Mouse (Mus musculus): ENCODE results near the gene Olfr1225. TPM values are rescaled to one million over a fixed set of nuclear protein-coding genes. Genes with fewer than 3 reads are reported as not detected.

Gene Olfr1225
- polyA plus RNA-seq (2017; shearing (Covaris generic)), result not detected

DNA sequence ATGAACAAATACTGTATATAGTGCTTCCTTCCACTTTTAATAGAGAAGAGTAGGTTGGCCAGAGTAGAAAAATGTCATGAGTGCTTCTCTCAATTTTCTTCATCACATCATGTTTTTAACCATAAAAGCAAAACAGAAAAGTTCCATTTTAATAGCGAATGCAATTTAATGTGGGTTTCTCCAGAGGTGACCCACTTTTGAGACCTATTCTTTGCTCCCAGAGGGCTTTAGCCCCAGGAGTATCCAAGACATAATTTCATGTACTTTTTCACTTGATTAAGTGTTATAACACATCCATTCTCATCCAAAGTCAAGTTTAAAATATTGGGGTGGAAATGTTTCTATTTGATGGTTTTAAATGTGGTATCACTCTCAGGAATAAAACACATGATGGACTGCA, at the start of gene Olfr1225:
TSS of gene Olfr1225 (minus strand) at position 101 of the 400 bp plus-strand sequence.

DNA sequence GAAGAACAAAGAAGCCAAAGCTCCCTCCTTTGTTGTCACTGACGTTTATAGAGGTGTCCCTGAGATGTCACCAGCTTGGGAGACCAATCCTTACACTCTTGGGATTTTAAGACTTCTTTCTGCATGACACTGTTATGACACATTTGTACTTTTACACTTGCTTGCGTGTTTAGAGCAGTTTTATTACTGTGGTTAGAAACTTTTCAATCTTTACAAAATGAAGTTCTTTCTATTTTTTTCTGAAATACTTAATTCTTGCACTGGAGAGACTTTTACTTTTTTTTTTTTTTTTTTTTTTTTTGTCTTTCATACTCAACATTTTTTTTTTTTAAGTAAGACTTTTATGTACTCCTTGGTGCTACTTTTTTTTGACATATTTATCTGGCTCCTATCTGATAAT, 25.5 kb upstream of the Olfr1225 start, which contains the start of gene Olfr1226:
TSS of gene Olfr1226 (minus strand) at position 101 of the 400 bp plus-strand sequence.

DNA sequence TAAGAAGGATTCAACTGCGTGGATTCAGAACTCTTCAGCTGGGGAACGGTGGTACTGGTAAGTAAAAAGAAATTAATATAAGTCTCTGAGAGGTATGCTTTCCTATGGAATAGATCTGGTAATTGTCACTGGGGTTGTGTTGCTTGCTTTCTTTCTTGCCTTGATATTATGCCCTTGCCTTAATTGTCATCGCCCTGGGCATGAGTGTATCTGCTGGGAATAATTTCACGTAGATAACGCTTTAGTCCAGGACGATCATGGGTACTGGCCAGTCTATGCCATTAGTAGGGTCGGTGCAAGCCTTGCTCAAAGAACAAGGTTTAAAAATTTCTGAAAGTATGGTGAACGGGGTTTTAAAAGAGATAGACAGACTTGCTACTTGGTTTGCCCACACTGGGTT, 10.5 kb downstream of the Olfr1225 start, which contains the start of gene Olfr1224-ps1:
TSS of gene Olfr1224-ps1 (minus strand) at position 101 of the 400 bp plus-strand sequence.

DNA sequence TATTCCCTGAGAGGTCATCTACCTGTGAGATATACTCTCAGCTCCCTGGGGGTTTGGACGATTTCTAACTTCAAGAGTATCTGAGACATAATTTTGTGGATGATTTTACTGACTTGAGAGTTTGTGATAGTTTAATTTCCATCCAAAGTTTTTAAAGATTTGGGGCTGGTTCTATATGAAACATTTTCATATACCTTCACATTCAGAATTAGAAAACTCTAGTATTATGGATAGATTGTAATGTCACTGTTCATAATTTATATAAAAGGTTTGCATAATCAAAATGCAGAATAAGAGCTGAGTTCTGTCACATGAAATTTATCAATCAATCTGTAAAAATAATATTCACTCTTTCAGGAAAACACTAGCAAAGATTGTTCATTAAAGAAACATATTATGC, 23.0 kb downstream of the Olfr1225 start, which contains the start of gene Olfr1223:
TSS of gene Olfr1223 (minus strand) at position 101 of the 400 bp plus-strand sequence.

DNA sequence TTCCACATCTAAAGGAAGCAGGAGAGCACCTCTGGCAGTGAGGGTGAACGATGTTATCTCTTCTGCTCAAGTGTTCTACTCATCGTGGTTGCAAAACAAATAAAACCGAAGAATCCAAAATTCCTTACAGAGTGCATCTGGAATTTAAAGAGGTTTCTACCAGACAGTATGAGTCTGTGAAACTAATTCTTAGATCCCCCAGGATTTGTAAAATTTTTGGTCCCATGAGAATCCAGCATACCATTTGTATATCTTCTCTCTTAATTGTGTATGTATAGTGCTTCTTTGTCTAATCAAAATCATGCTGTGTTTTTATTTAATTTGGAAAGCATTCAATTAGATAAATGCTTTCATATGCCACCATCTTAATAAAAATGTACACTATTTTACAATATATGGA, 41.5 kb downstream of the Olfr1225 start, which contains the start of gene Olfr1222:
TSS of gene Olfr1222 (minus strand) at position 101 of the 400 bp plus-strand sequence.

Other genes with a start within 250 kb of the Olfr1225 start
- not detected for gene Olfr1211, start 236.6 kb downstream of the Olfr1225 start, polyA plus RNA-seq (2017; shearing (Covaris generic))
- not detected for gene Olfr1212, start 220.7 kb downstream of the Olfr1225 start, polyA plus RNA-seq (2017; shearing (Covaris generic))
- not detected for gene Gm13762, start 194.4 kb downstream of the Olfr1225 start, polyA plus RNA-seq (2017; shearing (Covaris generic))
- not detected for gene Olfr1214, start 182.0 kb downstream of the Olfr1225 start, polyA plus RNA-seq (2017; shearing (Covaris generic))
- gene Olfr1215, start 167.7 kb downstream of the Olfr1225 start, polyA plus RNA-seq (2017; shearing (Covaris generic)), result under 1 TPM in 1 of 2 experiments, not detected in 1; 0.23 TPM
- gene Olfr1216, start 156.3 kb downstream of the Olfr1225 start, polyA plus RNA-seq (2017; shearing (Covaris generic)), result not detected
- under 1 TPM in 1 of 2 experiments, not detected in 1; 0.19 TPM for gene Olfr1217, start 142.6 kb downstream of the Olfr1225 start, polyA plus RNA-seq (2017; shearing (Covaris generic))
- not detected for gene Olfr1218, start 113.5 kb downstream of the Olfr1225 start, polyA plus RNA-seq (2017; shearing (Covaris generic))
- not detected for gene Olfr1219, start 91.2 kb downstream of the Olfr1225 start, polyA plus RNA-seq (2017; shearing (Covaris generic))
- gene Olfr1220, start 67.8 kb downstream of the Olfr1225 start, polyA plus RNA-seq (2017; shearing (Covaris generic)), result under 1 TPM in 1 of 2 experiments, not detected in 1; 0.17 TPM
- gene Olfr1221, start 57.4 kb downstream of the Olfr1225 start, polyA plus RNA-seq (2017; shearing (Covaris generic)), result not detected
- under 1 TPM in 1 of 2 experiments, not detected in 1; 0.07 TPM for gene Olfr1222, start 41.6 kb downstream of the Olfr1225 start, polyA plus RNA-seq (2017; shearing (Covaris generic))
- gene Olfr1223, start 23.1 kb downstream of the Olfr1225 start, polyA plus RNA-seq (2017; shearing (Covaris generic)), result under 1 TPM; 0.13 to 0.37 TPM
- gene Olfr1224-ps1, start 10.6 kb downstream of the Olfr1225 start, polyA plus RNA-seq (2017; shearing (Covaris generic)), result under 1 TPM in 1 of 2 experiments, not detected in 1; 0.23 TPM
- gene Olfr1226, start 25.4 kb upstream of the Olfr1225 start, polyA plus RNA-seq (2017; shearing (Covaris generic)), result not detected
- gene Olfr1228, start 79.4 kb upstream of the Olfr1225 start, polyA plus RNA-seq (2017; shearing (Covaris generic)), result under 1 TPM in 1 of 2 experiments, not detected in 1; 0.32 TPM
- gene Olfr1229, start 113.3 kb upstream of the Olfr1225 start, polyA plus RNA-seq (2017; shearing (Covaris generic)), result not detected
- gene Olfr1230, start 122.6 kb upstream of the Olfr1225 start, polyA plus RNA-seq (2017; shearing (Covaris generic)), result not detected
- under 1 TPM in 1 of 2 experiments, not detected in 1; 0.31 TPM for gene Olfr1231, start 132.4 kb upstream of the Olfr1225 start, polyA plus RNA-seq (2017; shearing (Covaris generic))
- not detected for gene Olfr1232, start 155.0 kb upstream of the Olfr1225 start, polyA plus RNA-seq (2017; shearing (Covaris generic))
- under 1 TPM in 1 of 2 experiments, not detected in 1; 0.04 TPM for gene Olfr1233, start 167.7 kb upstream of the Olfr1225 start, polyA plus RNA-seq (2017; shearing (Covaris generic))
- gene Olfr1234, start 190.2 kb upstream of the Olfr1225 start, polyA plus RNA-seq (2017; shearing (Covaris generic)), result under 1 TPM in 1 of 2 experiments, not detected in 1; 0.31 TPM
- under 1 TPM; 0.04 to 0.05 TPM for gene Olfr1238, start 235.0 kb upstream of the Olfr1225 start, polyA plus RNA-seq (2017; shearing (Covaris generic))
- gene Olfr1239, start 245.7 kb upstream of the Olfr1225 start, polyA plus RNA-seq (2017; shearing (Covaris generic)), result under 1 TPM in 1 of 2 experiments, not detected in 1; 0.11 TPM

Data from activated CD4-positive, CD25-positive, alpha-beta regulatory T cell (primary cell).